Mouse (Mus musculus) right cerebral cortex, postnatal 36 days (tissue): Measurements from ENCODE around the gene Pa2g4.
"Not testable (repeated sequence)": the region's sequence is repeated elsewhere in the genome, so short reads cannot be mapped to it uniquely, and the experiment has no call there.

ENCODE experiments used
- DNase-seq, 2 experiments: peaks; one replicate each; pipeline ENCODE4 v3.0.0; 2022; ENCODE audit warnings: low spot score in 2 of 2, mixed read lengths in 1 of 2

The Pa2g4 gene

GRCm38 (mm10) chr10:128579298-128579697, 13.5 kb upstream of the Pa2g4 start:
- no peak for DNase-seq

GRCm38 (mm10) chr10:128578330-128578729, 12.5 kb upstream of the Pa2g4 start:
- DNase-seq = no peak

GRCm38 (mm10) chr10:128575063-128575462, 9.3 kb upstream of the Pa2g4 start:
- DNase-seq = no peak

GRCm38 (mm10) chr10:128565206-128565787, 490 bp downstream of the Pa2g4 start:
- no peak for DNase-seq

- DNase-seq = no peak
Measured at GRCm38 (mm10) chr10:128563544-128563943, 2.2 kb downstream of the Pa2g4 start.

- DNase-seq = no peak
Measured at GRCm38 (mm10) chr10:128556963-128557362, 8.8 kb downstream of the Pa2g4 start.

GRCm38 (mm10) chr10:128556286-128556685, 9.5 kb downstream of the Pa2g4 start:
- no peak for DNase-seq

GRCm38 (mm10) chr10:128555567-128555966, 10.2 kb downstream of the Pa2g4 start:
- DNase-seq = not testable (repeated sequence)

GRCm38 (mm10) chr10:128550144-128550823, 15.5 kb downstream of the Pa2g4 start:
- DNase-seq = not testable (repeated sequence)

GRCm38 (mm10) chr10:128549682-128550057, 16.1 kb downstream of the Pa2g4 start:
- DNase-seq = not testable (repeated sequence)

GRCm38 (mm10) chr10:128548947-128549681, 16.7 kb downstream of the Pa2g4 start, which contains the start of gene Rpl41:
Gene Rpl41, minus strand, starts transcription at chr10:128549305.
- DNase-seq = peak; percentile 93 to 95

GRCm38 (mm10) chr10:128548051-128548791, 17.6 kb downstream of the Pa2g4 start:
- peak in 1 of 2 experiments; percentile 22 for DNase-seq

GRCm38 (mm10) chr10:128547361-128548032, 18.3 kb downstream of the Pa2g4 start, which contains the start of gene Zc3h10:
Gene Zc3h10, minus strand, starts transcription at chr10:128547774.
- DNase-seq = peak; percentile 92 to 97

- DNase-seq = no peak
Measured at GRCm38 (mm10) chr10:128546787-128547186, 19.0 kb downstream of the Pa2g4 start.

GRCm38 (mm10) chr10:128546361-128546760, 19.4 kb downstream of the Pa2g4 start:
- no peak for DNase-seq

GRCm38 (mm10) chr10:128545570-128545898, 20.3 kb downstream of the Pa2g4 start:
- no peak for DNase-seq

GRCm38 (mm10) chr10:128544674-128545569, 20.9 kb downstream of the Pa2g4 start:
- no peak for DNase-seq

GRCm38 (mm10) chr10:128544151-128544657, 21.6 kb downstream of the Pa2g4 start:
- DNase-seq = no peak

GRCm38 (mm10) chr10:128543100-128543499, 22.7 kb downstream of the Pa2g4 start:
- DNase-seq = no peak

GRCm38 (mm10) chr10:128538340-128538870, 27.4 kb downstream of the Pa2g4 start:
- DNase-seq = no peak
